25 mouse cellular contexts compared by ENCODE assay signal in genomic region chr11:51329837-51330714, GRCm38 (mm10). TPM values are rescaled to one million over a fixed set of nuclear protein-coding genes. Genes with fewer than 3 reads are reported as not detected.
A peak's percentile ranks its signal among the peaks of the same experiment; 100 is the strongest.
DNase-seq lines count a peak whose midpoint lies in the region; TF ChIP-seq lines count a peak whose summit lies in the region.
"Had no signal": no experiment of that assay in that cellular context is flagged by ENCODE, and none has a peak within 500 bp of the region (broad histone marks: within the 10 kb centered on the region; RNA-seq: fewer than 3 reads in every experiment).

No protein-coding gene starts in this region.

- no peak overlapping the region for H3K9ac ChIP-seq in ES-E14 (ENCODE audit: insufficient read depth, low read depth, low read length, poor library complexity, severe bottlenecking)
- H3K9ac ChIP-seq: heart, embryonic 15.5 days; intestine, embryonic 15.5 days; limb, embryonic 12.5 days; liver, embryonic 13.5 days; stomach, embryonic 15.5 days had no signal

- H3K36me3 ChIP-seq in ES-E14 (ENCODE audit: control insufficient read depth, insufficient read depth, low read length, poor library complexity, severe bottlenecking): no peaks in the 10 kb centered on the region
- H3K36me3 ChIP-seq: embryonic facial prominence, embryonic 10.5 days; forebrain, embryonic 10.5 days; heart, embryonic 15.5 days; intestine, embryonic 15.5 days; limb, embryonic 12.5 days; liver, embryonic 13.5 days; midbrain, embryonic 10.5 days; stomach, embryonic 15.5 days had no signal

- H3K9me3 ChIP-seq in ES-E14 (ENCODE audit: control insufficient read depth, insufficient read depth, low read depth, low read length): no peaks in the 10 kb centered on the region
- H3K9me3 ChIP-seq: forebrain, embryonic 10.5 days; heart, embryonic 15.5 days; intestine, embryonic 15.5 days; limb, embryonic 12.5 days; midbrain, embryonic 10.5 days; stomach, embryonic 15.5 days had no signal

- peak; percentile 80 for DNase-seq in heart, adult 11 months
- DNase-seq in heart, postnatal 10 days: no peak
- DNase-seq in 3134 (ENCODE audit: extremely low read depth, insufficient read length, low spot score) (peak; percentile 61), ES-E14 (ENCODE audit: low read depth, low spot score) (no peak)
- peak; percentile 27 for DNase-seq in lung, postnatal 36 days
- DNase-seq in yolk sac, embryonic 10.5 days (ENCODE audit: low spot score): no peak
- DNase-seq in retina, embryonic 14.5 days (ENCODE audit: low spot score): no peak
- DNase-seq: B cell, adult 2 months; cerebellum, adult 11-12 months; cerebellum, postnatal 10 days; gastrocnemius, postnatal 25 days; heart, postnatal 4 days; kidney, adult 8-10 months; kidney, postnatal 14 days; liver, embryonic 13.5 days; right cerebral cortex, adult 18-20 months; right cerebral cortex, postnatal 4 days; thymus, postnatal 25 days had no signal

- no peak overlapping the region for H3K4me3 ChIP-seq in ES-E14 (ENCODE audit: insufficient read depth in 1 of 2, low read depth in 1 of 2, low read length in 2 of 2, poor library complexity in 1 of 2, severe bottlenecking in 1 of 2)
- H3K4me3 ChIP-seq: embryonic facial prominence, embryonic 10.5 days; forebrain, embryonic 10.5 days; heart, embryonic 15.5 days; intestine, embryonic 15.5 days; limb, embryonic 12.5 days; liver, embryonic 13.5 days; midbrain, embryonic 10.5 days; stomach, embryonic 15.5 days had no signal

- in situ Hi-C loops in ES-E14 (cut with MboI; ENCODE audit: low sequenced_read_pairs in 2 of 2, unreplicated experiment in 2 of 2): no loop called here

- intact Hi-C loops in heart, postnatal 10 days (cut with DNase I): no loop called here

- no peak overlapping the region for H3K27ac ChIP-seq in ES-E14 (ENCODE audit: insufficient read depth, low read depth, low read length, poor library complexity, severe bottlenecking)
- H3K27ac ChIP-seq: embryonic facial prominence, embryonic 10.5 days; forebrain, embryonic 10.5 days; heart, embryonic 15.5 days; intestine, embryonic 15.5 days; limb, embryonic 12.5 days; liver, embryonic 13.5 days; midbrain, embryonic 10.5 days; stomach, embryonic 15.5 days had no signal

- no peaks in the 10 kb centered on the region for H3K4me1 ChIP-seq in ES-E14 (ENCODE audit: control insufficient read depth in 2 of 2, insufficient read depth in 2 of 2, low read length in 2 of 2, poor library complexity in 1 of 2)
- H3K4me1 ChIP-seq: heart, embryonic 15.5 days; intestine, embryonic 15.5 days; liver, embryonic 13.5 days had no signal

TF ChIP-seq in ES-E14, 5 proteins besides CTCF, POLR2A, EP300 and RAD21:
- peak; percentile 96 for TF ChIP-seq ZNF384 (IDR thresholded peaks at IDR 0.05; ENCODE audit: low read depth, low read length)
- TF ChIP-seq ZC3H11A (IDR thresholded peaks at IDR 0.05; ENCODE audit: borderline replicate concordance, low read depth, low read length): no peak
- no peak for TF ChIP-seq CHD2 (IDR thresholded peaks at IDR 0.05; ENCODE audit: low read depth, low read length)
- TF ChIP-seq MAFK (IDR thresholded peaks at IDR 0.05; ENCODE audit: insufficient read depth, low read depth, low read length): no peak
- no peak for TF ChIP-seq HCFC1 (IDR thresholded peaks at IDR 0.05; ENCODE audit: borderline replicate concordance, insufficient read depth, low read length)

RNA-seq across cellular contexts. Expression of gene Col23a1, which starts 40.4 kb away (rescaled TPM):
- total RNA-seq in heart, postnatal 10 days (2021): 1 to 10 TPM; 2.8 to 2.9 TPM
- total RNA-seq in ES-E14 (2012; rRNA removed): 0.26 and 0.40 TPM in 2 replicates

Comparison
In these comparisons a context has a peak if more than half of its experiments do, and no peak if none do; other contexts are left out.
1. DNase-seq: peak in heart, adult 11 months (single experiment), 3134 (single experiment) and lung, postnatal 36 days (single experiment); none in heart, postnatal 10 days (0 of 2), ES-E14 (single experiment), yolk sac, embryonic 10.5 days (single experiment) and retina, embryonic 14.5 days (single experiment).